Mouse (Mus musculus): ENCODE results near the gene Slc22a20. TPM values are rescaled to one million over a fixed set of nuclear protein-coding genes. Genes with fewer than 3 reads are reported as not detected.
A peak's percentile ranks its signal among the peaks of the same experiment; 100 is the strongest.

Gene Slc22a20
- not detected in 2 replicates for polyA plus RNA-seq (2016; fragmentation: Nextera tagmentation; extraction: Ambion mirVana)

DNA sequence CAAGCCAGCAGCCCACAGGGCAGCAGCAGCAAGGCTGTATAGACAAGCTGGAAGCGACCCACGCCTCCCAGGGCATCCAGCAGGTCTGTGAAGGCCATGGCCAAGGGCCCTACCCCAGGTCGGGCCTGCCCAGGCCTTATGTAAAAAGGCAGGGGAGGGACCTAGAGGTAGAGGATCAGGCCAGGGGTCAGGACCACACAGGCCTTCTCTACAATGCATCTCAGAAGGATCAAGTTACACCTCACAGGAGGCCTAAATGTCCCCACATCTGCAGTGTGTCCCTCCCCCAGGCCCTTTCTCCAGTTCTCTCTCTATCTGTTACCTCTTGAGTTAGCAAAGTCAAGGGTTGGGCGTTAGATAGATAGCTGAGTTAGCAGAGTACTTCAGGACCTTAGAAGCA lies at the start of gene Slc22a20:
TSS of gene Slc22a20 (minus strand) at position 101 of the 400 bp plus-strand sequence.
- ATAC-seq: no peak
- Histone ChIP-seq H3K9me3 (replicated peaks) (no peaks in the 10 kb centered on the region), H3K9ac (no peak within 1 kb of the TSS), H3K36me3 (peaks cover 28% of the 10 kb centered on the region), H3K4me3 (no peak within 1 kb of the TSS), H3K4me1 (peaks cover 30% of the 10 kb centered on the region), H3K27me3 (replicated peaks) (peaks cover 5% of the 10 kb centered on the region; the same call in 1 of the 2 replicates), H3K4me2 (no peak within 1 kb of the TSS), H3K27ac (no peak within 1 kb of the TSS)
- WGBS (ENCODE audit: insufficient replicate concordance): 69% methylated on average over 4 of the region's 4 CpGs

DNA sequence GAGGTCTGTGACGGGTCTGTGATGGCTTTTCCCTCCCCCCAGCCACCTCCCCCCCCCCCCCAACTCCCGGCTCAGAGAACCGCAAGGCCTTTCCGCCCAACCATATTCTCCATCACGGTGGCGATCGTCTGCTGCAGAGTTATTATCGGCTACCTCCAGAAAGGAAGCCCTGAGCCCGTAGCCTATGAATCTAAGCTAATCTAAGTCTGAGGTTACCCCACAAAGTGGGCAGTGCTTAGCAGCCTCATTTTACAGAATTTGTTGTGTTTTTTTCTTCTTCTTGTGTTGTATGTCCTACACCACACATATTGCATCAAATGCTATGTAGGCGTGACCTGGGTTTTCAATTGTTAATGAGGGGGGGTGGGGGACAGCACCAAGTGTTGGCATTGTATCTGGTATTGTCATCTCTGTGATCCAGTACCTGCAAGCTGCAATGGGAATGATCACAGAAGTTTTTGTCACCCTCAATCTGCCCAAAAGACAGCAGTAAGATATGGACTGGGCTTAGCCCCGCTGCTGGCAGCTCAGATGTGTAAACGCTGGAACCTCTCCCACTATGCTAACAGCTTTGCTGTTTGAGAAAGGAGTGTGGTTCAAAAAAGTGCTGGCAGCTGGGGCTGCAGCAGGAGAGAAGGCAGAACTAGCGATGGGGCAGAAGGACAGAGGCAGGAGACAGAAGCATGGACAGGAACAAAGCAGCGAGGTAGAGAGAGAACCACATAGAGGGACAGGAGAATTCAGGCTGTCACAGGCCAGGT lies 44.8 kb upstream of the Slc22a20 start:
- H3K4me2 ChIP-seq: no peak overlapping the region
- peaks cover 11% of the 10 kb centered on the region; the same call in 1 of the 2 replicates for H3K27me3 ChIP-seq (replicated peaks)
- no peaks in the 10 kb centered on the region for H3K36me3 ChIP-seq
- no peak for ATAC-seq
- 38% methylated on average over 14 of the region's 14 CpGs for WGBS (ENCODE audit: insufficient replicate concordance)
- peaks cover 4% of the 10 kb centered on the region; the same call in 1 of the 2 replicates for H3K4me1 ChIP-seq
- no peaks in the 10 kb centered on the region for H3K9me3 ChIP-seq (replicated peaks)
- no peak overlapping the region for H3K27ac ChIP-seq
- no peak overlapping the region for H3K9ac ChIP-seq
- no peak overlapping the region for H3K4me3 ChIP-seq

DNA sequence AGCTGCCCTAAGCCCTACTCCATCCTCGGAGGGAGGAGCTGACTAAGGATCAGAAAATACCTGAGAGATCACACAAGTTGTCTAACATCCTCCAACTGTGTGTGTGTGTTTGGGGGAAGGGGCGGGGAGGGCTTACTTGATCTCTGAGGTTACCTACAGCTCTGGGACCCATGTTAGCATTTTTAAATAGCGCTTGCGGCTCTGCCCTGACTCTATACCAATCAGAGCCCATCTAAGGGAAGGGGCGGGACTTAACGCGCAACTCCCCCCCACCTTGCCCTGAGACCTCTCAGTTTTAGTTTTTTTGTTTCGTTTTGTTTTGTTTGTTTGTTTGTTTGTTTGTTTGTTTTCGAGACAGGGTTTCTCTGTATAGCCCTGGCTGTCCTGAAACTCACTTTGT lies 43.5 kb upstream of the Slc22a20 start:
- Histone ChIP-seq H3K27me3 (replicated peaks) (peaks cover 11% of the 10 kb centered on the region; the same call in 1 of the 2 replicates), H3K4me3 (no peak overlapping the region), H3K9me3 (replicated peaks) (no peaks in the 10 kb centered on the region), H3K27ac (no peak overlapping the region), H3K9ac (no peak overlapping the region), H3K4me2 (no peak overlapping the region), H3K36me3 (no peaks in the 10 kb centered on the region), H3K4me1 (peaks cover 4% of the 10 kb centered on the region; the same call in 1 of the 2 replicates)
- no peak for ATAC-seq
- WGBS (ENCODE audit: insufficient replicate concordance): 64% methylated on average over 9 of the region's 9 CpGs

DNA sequence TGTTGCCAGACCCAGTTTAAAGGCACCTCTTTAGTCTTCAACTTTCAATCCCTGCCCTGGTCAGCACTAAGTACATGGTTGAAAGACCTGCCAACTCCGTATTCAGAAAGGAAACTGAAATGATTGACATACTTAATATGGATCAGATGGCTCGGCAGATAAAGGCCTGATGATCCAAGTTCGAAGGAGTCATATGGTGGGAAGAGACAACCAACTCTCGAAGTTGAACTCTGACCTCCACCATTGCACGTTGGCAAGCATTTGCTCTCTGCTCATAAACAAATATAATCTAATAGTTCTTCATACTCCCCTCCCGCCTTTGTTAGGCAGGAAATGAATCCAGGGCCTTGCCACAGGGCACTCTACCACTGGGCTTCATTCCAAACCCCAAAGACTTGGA lies 43.0 kb upstream of the Slc22a20 start:
- no peak overlapping the region for H3K27ac ChIP-seq
- H3K9ac ChIP-seq: no peak overlapping the region
- H3K4me3 ChIP-seq: no peak overlapping the region
- no peak overlapping the region for H3K4me2 ChIP-seq
- no peaks in the 10 kb centered on the region for H3K36me3 ChIP-seq
- 65% methylated on average over 6 of the region's 6 CpGs for WGBS (ENCODE audit: insufficient replicate concordance)
- no peaks in the 10 kb centered on the region for H3K9me3 ChIP-seq (replicated peaks)
- peaks cover 12% of the 10 kb centered on the region; the same call in 1 of the 2 replicates for H3K27me3 ChIP-seq (replicated peaks)
- no peak for ATAC-seq
- H3K4me1 ChIP-seq: peaks cover 4% of the 10 kb centered on the region; the same call in 1 of the 2 replicates

DNA sequence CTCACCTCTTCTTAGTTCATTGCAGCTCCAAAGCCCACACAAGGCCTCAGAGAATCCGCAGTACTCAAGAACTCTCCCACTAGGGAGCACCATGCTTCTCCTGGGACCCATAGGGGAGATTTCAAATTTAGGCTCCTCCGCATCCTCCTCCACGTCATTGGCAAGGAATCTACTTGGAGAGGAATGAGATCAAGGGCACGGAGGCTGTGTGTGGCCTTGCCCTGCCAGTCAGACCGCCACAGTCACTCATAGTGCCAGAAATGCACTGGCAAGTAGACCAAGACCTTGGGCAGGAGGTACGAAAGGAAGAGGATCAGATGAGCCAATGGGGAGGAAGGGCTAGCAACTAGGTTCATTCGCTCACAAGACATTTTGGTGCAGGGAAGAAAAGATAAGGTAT lies 38.0 kb upstream of the Slc22a20 start:
- ATAC-seq: no peak
- Histone ChIP-seq H3K27me3 (replicated peaks) (peaks cover 15% of the 10 kb centered on the region; the same call in 1 of the 2 replicates), H3K9ac (no peak overlapping the region), H3K9me3 (replicated peaks) (no peaks in the 10 kb centered on the region), H3K36me3 (no peaks in the 10 kb centered on the region), H3K27ac (no peak overlapping the region), H3K4me3 (no peak overlapping the region), H3K4me2 (no peak overlapping the region), H3K4me1 (peaks cover 22% of the 10 kb centered on the region)
- WGBS (ENCODE audit: insufficient replicate concordance): 68% methylated on average over 7 of the region's 7 CpGs

DNA sequence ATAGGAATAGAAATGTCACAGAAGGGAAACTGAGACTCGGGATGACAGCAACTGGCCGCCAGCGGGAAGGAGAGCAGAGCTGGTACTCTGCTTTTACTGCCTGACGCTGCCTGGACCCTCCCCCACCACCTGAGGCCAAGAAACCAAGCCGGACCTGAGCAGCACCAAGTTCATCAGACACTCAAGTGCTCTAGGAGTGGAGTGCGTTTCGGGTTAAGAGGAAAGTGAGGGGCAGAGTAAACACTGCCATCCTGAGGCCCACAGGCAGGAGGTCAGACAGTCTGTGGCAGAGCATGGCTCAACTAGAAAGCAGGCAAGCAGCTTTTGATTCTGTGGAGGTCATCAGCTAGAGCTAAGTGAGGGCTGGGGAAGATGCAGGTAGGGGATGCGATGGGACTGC lies 37.1 kb upstream of the Slc22a20 start:
- Histone ChIP-seq H3K4me1 (peaks cover 31% of the 10 kb centered on the region), H3K27ac (no peak overlapping the region), H3K9ac (no peak overlapping the region), H3K27me3 (replicated peaks) (peaks cover 13% of the 10 kb centered on the region; the same call in 1 of the 2 replicates), H3K4me3 (no peak overlapping the region), H3K4me2 (no peak overlapping the region), H3K36me3 (no peaks in the 10 kb centered on the region), H3K9me3 (replicated peaks) (no peaks in the 10 kb centered on the region)
- WGBS (ENCODE audit: insufficient replicate concordance): 60% methylated on average over 8 of the region's 8 CpGs
- ATAC-seq: no peak

DNA sequence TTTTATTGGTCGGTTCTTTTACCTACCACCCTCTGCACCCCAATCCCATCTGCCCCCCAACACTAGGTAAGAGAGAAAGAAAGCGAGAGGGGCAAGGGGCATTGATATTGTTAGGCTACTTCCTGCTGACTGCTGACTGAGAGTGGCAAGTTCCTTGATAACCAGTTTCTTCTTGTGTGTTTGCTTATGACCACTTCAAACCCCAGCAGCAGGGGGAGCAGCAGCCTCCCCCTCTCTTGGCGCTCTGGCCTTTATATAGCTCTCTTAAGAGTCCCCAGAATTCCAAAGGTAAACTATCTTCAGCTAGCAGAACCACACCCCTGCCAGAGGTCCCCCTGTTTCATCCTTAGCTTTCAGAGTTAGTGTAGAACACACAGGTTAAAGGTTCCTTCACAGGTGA lies 34.3 kb upstream of the Slc22a20 start:
- Histone ChIP-seq H3K9ac (no peak overlapping the region), H3K9me3 (replicated peaks) (no peaks in the 10 kb centered on the region), H3K4me2 (no peak overlapping the region), H3K36me3 (no peaks in the 10 kb centered on the region), H3K4me3 (no peak overlapping the region), H3K27me3 (replicated peaks) (peaks cover 13% of the 10 kb centered on the region; the same call in 1 of the 2 replicates), H3K27ac (no peak overlapping the region), H3K4me1 (peaks cover 57% of the 10 kb centered on the region)
- 39% methylated on average over 3 of the region's 3 CpGs for WGBS (ENCODE audit: insufficient replicate concordance)
- no peak for ATAC-seq

DNA sequence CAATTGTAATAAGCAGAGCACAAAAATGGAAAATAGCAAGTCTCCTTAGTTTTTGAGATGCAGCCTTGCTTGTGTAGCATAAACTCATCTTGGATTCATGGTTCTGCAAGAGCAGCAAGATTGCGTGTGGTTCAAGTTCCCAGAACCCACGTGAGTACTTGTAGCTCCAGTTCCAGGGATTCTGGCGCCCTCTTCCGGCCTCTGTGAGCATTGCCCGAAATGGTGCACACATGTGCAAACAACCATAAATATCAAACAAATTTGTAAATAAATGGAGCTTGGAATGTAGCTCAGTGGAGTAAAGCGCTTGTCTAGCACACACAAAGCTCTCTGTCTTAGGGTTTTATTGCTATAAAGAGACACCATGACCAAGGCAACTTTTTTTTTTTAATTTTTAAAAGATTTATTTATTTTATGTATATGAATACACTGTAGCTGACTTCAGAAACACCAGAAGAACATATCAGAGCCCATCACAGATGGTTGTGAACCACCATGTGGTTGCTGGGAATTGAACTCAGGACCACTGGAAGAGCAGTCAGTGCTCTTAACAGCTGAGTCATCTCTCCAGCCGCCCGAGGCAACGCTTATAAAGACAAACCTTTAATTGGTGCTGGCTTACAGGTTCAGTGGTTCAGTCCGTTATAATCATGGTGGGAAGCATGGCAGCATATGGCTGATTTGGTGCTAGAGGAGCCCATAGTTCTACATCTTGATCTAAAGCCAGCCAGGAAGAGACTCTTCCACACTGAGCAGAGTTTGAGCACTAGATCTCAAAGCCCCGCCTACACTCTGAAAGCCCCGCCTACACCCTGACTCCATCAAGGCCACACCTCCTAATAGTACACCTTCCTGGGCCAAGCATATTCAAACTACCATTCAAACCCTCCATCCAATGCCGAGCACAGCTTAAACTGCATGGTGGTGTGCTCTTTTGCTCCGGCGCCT lies 32.5 kb upstream of the Slc22a20 start:
- H3K4me1 ChIP-seq: peaks cover 72% of the 10 kb centered on the region
- H3K9ac ChIP-seq: peak overlapping the region; percentile 29
- peak overlapping the region; percentile 69 for H3K27ac ChIP-seq
- H3K36me3 ChIP-seq: peaks cover 5% of the 10 kb centered on the region
- no peaks in the 10 kb centered on the region for H3K9me3 ChIP-seq (replicated peaks)
- WGBS (ENCODE audit: insufficient replicate concordance): 20% methylated on average over 15 of the region's 15 CpGs
- H3K27me3 ChIP-seq (replicated peaks): peaks cover 6% of the 10 kb centered on the region; the same call in 1 of the 2 replicates
- peak overlapping the region; percentile 24 for H3K4me3 ChIP-seq
- peak overlapping the region; percentile 59 for H3K4me2 ChIP-seq
- ATAC-seq: peak; percentile 40

DNA sequence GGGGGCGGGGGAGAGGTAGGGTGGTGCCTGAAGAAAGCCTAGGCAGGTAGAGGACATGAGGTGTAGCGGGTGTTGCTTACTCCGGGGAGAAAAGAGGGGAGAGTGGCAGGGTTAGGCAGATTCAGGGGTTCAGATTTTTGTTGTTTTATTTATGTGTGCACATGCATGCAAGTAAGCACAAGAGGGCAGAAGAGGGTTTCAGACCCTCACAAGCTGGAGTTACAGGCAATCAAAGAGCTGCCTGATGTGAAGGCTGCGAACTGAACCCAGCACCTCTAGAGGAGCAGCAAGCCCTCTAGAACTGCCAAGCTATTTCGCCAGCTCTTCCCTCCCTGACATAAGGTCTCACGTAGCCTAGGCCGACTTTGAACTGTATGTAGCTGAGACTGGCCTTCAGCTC lies 30.6 kb upstream of the Slc22a20 start:
- peaks cover 83% of the 10 kb centered on the region for H3K4me1 ChIP-seq
- no peaks in the 10 kb centered on the region for H3K9me3 ChIP-seq (replicated peaks)
- H3K4me2 ChIP-seq: peak overlapping the region; percentile 95
- H3K27me3 ChIP-seq (replicated peaks): no peaks in the 10 kb centered on the region
- WGBS (ENCODE audit: insufficient replicate concordance): 65% methylated on average over 7 of the region's 7 CpGs
- H3K9ac ChIP-seq: peak overlapping the region; percentile 31
- no peak for ATAC-seq
- peak overlapping the region; percentile 93 for H3K27ac ChIP-seq
- H3K4me3 ChIP-seq: peak overlapping the region; percentile 78
- H3K36me3 ChIP-seq: peaks cover 24% of the 10 kb centered on the region

DNA sequence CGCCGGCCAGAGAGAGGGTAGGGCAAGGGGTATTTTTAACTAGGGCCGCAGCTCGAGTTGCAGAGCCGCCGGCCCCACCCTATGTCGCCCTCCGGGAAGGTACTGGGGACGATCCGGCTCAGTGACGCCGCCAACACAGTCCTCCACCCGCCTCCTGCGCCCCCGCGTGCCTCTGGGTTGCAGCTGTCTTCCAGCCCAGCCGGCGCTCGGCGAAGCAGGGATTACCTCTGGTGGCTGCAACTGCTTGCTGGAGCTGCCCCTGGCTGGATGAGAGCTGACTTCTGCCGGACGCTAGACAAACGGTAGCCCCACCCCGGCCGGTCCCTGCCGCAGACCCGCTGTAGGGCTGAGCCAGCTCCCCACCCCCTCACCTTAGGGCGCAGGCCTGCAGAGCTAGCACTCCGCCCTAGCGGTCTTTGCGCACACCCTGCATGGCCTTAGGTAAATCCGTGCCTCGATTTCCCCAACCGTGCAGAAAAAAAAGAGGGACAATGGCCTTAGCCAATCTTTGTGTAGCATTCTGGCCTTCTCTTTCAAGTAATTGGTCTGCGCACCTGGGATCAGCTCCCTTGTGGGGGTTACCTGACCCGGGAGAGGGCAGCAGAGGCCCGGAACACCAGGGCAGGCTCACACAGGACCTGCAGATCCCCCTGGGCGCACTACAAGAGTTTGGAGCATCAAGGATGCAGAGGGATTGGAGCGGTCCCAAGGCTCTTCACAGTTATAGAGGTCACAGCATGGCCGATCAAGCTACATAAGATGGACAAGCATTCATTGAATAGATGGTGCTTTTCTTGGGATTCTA lies 29.8 kb upstream of the Slc22a20 start, which contains the start of gene Capn1:
TSS of gene Capn1 (minus strand) at position 387 of the 805 bp plus-strand sequence.
- peak; percentile 77 for ATAC-seq
- peak within 1 kb of the TSS; percentile 95 for H3K4me2 ChIP-seq
- H3K27me3 ChIP-seq (replicated peaks): no peaks in the 10 kb centered on the region
- no peaks in the 10 kb centered on the region for H3K9me3 ChIP-seq (replicated peaks)
- H3K4me1 ChIP-seq: peaks cover 91% of the 10 kb centered on the region
- H3K36me3 ChIP-seq: peaks cover 32% of the 10 kb centered on the region
- WGBS (ENCODE audit: insufficient replicate concordance): 4% methylated on average over 40 of the region's 40 CpGs
- peak within 1 kb of the TSS; percentile 78 for H3K4me3 ChIP-seq
- peak within 1 kb of the TSS; percentile 93 for H3K27ac ChIP-seq
- H3K9ac ChIP-seq: peak within 1 kb of the TSS; percentile 87

DNA sequence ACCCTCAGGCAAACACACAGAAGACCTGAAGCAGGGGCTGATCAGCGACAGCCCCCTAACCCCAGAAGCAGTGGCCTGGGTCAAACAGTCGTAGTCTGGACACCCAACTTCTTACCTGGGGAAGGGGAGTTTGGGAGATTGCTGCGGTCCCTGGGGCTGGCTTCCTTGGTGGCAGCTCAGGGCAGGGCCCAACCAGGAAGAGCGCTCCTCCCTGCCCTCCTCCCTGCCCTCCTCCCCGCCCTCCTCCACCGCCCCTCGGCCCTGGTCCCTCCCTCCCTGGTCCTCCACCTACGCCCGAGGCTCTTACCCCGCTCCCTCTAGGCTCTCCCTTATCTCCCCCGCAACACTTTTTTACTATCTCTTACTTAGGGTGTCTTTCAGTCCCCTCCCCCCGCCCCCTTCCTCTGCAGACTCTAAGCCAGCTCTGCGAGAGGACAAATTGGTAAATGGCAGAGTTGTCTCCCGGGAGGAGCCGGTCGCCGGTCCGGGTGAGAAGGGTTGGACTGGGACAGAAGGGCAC lies 29.1 kb upstream of the Slc22a20 start:
- Histone ChIP-seq H3K4me1 (peaks cover 88% of the 10 kb centered on the region), H3K36me3 (peaks cover 39% of the 10 kb centered on the region)
- peak; percentile 95 for ATAC-seq

More for the DNA sequence above, 29.1 kb upstream of the Slc22a20 start:
- Histone ChIP-seq H3K9me3 (replicated peaks) (no peaks in the 10 kb centered on the region), H3K9ac (peak overlapping the region; percentile 87), H3K27me3 (replicated peaks) (no peaks in the 10 kb centered on the region), H3K4me2 (peak overlapping the region; percentile 95), H3K27ac (peak overlapping the region; percentile 93), H3K4me3 (peak overlapping the region; percentile 78)
- 2% methylated on average over 18 of the region's 18 CpGs for WGBS (ENCODE audit: insufficient replicate concordance)

All from liver, embryonic 12.5 days (tissue).